Mouse (Mus musculus) midbrain, embryonic 11.5 days (tissue): Measurements from ENCODE around the gene Hs3st2. TPM values are rescaled to one million over a fixed set of nuclear protein-coding genes. Genes with fewer than 3 reads are reported as not detected.
A peak's percentile ranks its signal among the peaks of the same experiment; 100 is the strongest.

Experiments
- ATAC-seq: fragments of 200-750 bp; cut with Nextera tagmentation; 2 replicates; pipeline ENCODE4 v1.8.0; 2017; ENCODE audit warnings: moderate TSS enrichment, moderate library complexity; ENCODE audit not compliant: low FRiP score
- DNase-seq: peaks from one replicate; pipeline ENCODE4 v3.0.0; 2015; ENCODE audit warnings: low spot score; ENCODE audit errors: missing footprints
- H3K27ac ChIP-seq: fragments of 300-500 bp; sonication (generic); 2 replicates; pipeline ENCODE4 v1.5.1; 2014; ENCODE audit warnings: low read depth, low read length
- H3K27me3 ChIP-seq: fragments of 300-500 bp; sonication (generic); 2 replicates; pipeline ENCODE4 v1.6.1; 2014; ENCODE audit warnings: mild to moderate bottlenecking, low read length, moderate library complexity, mixed read lengths; ENCODE audit not compliant: control insufficient read depth, insufficient read depth
- H3K36me3 ChIP-seq: fragments of 300-500 bp; sonication (generic); 2 replicates; pipeline ENCODE4 v1.6.1; 2014; ENCODE audit warnings: mild to moderate bottlenecking, low read length, moderate library complexity, mixed read lengths; ENCODE audit not compliant: control insufficient read depth, insufficient read depth
- H3K4me1 ChIP-seq: fragments of 300-500 bp; sonication (generic); 2 replicates; pipeline ENCODE4 v1.6.1; 2014; ENCODE audit warnings: low read length; ENCODE audit not compliant: control insufficient read depth, insufficient read depth
- H3K4me2 ChIP-seq: fragments of 300-500 bp; sonication (generic); 2 replicates; pipeline ENCODE4 v1.6.1; 2014; ENCODE audit warnings: mild to moderate bottlenecking, moderate library complexity
- H3K4me3 ChIP-seq: fragments of 300-500 bp; sonication (generic); 2 replicates; pipeline ENCODE4 v1.5.1; 2014; ENCODE audit warnings: low read depth, low read length
- H3K9ac ChIP-seq: fragments of 300-500 bp; sonication (generic); 2 replicates; pipeline ENCODE4 v1.6.1; 2014; ENCODE audit warnings: low read length
- H3K9me3 ChIP-seq: fragments of 300-500 bp; sonication (generic); 2 replicates; pipeline ENCODE4 v1.6.1; 2016; ENCODE audit warnings: low read length; ENCODE audit not compliant: control insufficient read depth
- WGBS: fragments of 180-500 bp; shearing (Covaris S2); extraction: QIAGEN DNeasy Blood & Tissue Kit; methylation state at CpG from one replicate; pipeline ENCODE4 v1.1.7; 2014; 5-methylcytosine and 5-hydroxymethylcytosine counted together
- polyA plus RNA-seq: library from polyadenylated mRNA; unstranded; fragments of >200 nt; fragmentation: Nextera tagmentation; extraction: Ambion mirVana; gene quantifications from 2 replicates; pipeline ENCODE4 v1.2.1, GENCODE M21; 2014

The Hs3st2 gene
- polyA plus RNA-seq, 1 experiment from 2014 or later: 1.2 TPM

DNA sequence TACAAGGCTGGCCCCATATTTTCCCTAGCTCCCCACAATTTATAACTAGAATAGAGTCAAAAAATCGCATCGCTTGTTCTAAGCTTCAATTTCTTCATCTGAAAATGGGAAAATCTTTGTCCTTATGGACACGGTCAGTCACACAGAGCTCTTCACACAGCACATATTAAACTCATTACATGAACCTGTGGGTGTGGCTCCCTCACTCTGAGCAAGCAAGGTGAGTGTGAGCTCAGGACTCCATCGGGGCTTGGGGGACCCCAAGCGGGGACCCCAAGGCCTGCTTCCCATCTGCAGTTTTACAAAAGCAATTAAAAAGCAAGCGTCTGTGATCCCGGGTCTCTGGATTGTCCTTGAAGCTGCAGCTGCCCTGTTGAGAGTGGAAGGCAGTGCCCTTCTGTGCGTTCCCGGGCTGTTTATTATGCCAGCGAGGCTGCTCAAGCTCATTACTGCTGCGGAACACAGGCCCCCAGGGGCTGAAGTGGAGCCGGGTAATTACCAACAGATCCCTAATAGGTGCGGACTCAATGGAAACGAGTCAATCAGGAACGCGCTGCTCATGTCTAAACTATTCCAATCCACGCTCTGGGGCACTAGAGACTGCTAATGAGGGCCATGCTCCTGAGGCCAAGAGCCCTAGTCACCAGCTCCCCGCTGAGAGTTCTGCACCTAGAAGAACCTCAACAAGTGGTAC lies 157.8 kb downstream of the Hs3st2 start:
- H3K9ac ChIP-seq: no peak overlapping the region
- no peaks in the 10 kb centered on the region for H3K4me1 ChIP-seq
- peak; percentile 73 for ATAC-seq
- H3K36me3 ChIP-seq: no peaks in the 10 kb centered on the region
- H3K27me3 ChIP-seq: no peaks in the 10 kb centered on the region
- WGBS: 69% methylated on average over 18 of the region's 18 CpGs
- no peak for DNase-seq
- H3K9me3 ChIP-seq: no peaks in the 10 kb centered on the region
- H3K4me2 ChIP-seq: no peak overlapping the region
- no peak overlapping the region for H3K27ac ChIP-seq
- no peak overlapping the region for H3K4me3 ChIP-seq
